Mouse (Mus musculus) adrenal gland, adult (tissue): Measurements from ENCODE around the gene Rims1.

Experiments used
- DNase-seq, 2 experiments: peaks; one replicate each; pipeline ENCODE4 v3.0.0; 2022 to 2023; ENCODE audit warnings: low spot score in 1 of 2; ENCODE audit not compliant: inconsistent age in 2 of 2

The Rims1 gene

DNA sequence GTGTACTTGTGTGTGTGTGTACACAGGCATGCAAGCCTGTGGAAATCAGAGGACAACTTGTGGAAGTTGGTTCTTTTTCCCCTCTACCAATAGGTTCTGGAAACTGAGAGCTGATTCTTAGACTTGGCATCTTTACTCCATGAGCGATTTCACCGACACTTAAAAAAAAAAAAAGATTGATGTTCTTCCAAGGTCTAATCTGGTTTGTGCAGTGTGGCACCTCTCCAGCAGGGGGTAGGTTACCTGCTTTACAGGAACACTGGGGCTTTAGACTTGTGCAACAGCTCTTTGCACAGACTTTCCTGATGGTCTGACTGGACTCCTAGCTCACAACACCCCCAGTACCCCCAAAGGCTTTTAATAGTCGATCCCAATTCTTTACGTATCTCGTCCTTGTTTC is 428.1 kb downstream of the Rims1 start:
- no peak for DNase-seq

DNA sequence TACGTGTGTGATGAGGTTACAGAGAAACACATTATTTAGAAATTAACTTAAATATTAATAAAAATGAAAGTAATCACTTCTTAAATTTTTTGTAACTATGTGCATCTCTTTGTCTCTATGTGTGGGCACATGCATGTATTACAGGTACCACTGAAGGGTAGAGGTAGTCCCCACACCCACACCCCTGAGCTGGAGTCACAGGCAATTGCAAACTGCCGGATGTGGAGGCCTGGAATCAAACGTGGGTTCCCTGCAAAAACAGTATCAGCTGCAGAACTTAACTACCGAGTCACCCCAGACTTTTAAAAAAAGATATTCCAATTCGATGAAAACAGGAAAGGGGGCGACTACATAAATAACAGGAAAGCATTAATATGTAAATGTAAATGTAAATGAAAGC is 428.7 kb downstream of the Rims1 start:
- DNase-seq = no peak

GRCm38 (mm10) chr1:22356209-22356608 is 449.6 kb downstream of the Rims1 start:
- DNase-seq = no peak

- DNase-seq = no peak
Observed at GRCm38 (mm10) chr1:22353687-22354086, 452.1 kb downstream of the Rims1 start.

- no peak for DNase-seq
Observed at GRCm38 (mm10) chr1:22338914-22339313, 466.9 kb downstream of the Rims1 start.

DNA sequence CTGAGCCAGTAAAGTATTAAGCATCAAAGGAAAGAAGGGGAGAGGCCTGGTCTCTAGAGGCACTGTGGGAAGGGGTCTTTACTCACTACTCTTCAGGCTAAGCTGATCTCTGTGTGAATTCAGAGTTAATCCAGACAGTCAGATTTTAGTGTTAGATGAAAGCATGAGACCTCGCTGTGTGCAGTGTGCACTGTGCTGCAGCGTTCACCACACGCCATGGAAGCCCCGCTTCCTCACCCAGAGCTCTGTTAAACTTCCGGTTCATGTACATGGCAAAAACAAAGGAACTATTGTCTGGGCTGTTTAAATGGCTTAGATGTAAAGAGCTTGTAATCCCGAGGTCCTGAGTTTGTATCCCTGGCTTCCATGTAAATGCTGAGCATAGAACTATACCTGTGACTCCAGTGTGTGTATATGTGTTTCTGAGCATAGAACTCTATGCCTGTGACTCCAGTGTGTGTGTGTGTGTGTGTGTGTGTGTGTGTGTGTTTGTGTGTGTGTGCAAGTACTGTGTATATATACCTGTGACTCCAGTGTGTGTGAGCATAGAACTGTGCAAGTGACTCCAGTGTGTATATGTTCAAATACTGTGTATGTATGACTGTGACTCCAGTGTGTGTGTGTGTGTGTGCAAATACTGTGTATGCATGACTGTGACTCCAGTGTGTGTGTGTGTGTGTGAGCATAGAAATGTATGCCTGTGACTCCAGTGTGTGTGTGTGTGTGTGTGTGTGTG is 484.7 kb downstream of the Rims1 start:
- DNase-seq = no peak

DNA sequence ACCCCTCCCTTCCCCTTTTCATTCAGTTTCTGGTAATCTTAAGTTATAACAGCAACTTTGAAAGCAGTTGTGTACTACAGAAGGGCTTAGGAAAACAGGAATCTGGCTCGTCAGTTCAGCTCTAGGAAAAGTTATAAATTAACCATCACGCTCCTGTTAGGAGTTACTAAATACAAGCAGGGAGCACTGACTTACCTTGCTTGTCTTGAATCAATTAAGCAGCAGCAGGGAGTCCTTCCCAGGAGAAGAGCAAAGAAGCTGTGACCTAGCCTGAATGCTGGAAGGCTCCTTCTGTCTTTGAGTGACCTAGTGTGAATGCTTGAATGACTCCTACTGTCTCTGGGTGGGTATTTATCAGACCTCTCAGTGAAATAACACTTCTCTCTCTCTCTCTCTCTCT is 490.3 kb downstream of the Rims1 start:
- no peak for DNase-seq

DNA sequence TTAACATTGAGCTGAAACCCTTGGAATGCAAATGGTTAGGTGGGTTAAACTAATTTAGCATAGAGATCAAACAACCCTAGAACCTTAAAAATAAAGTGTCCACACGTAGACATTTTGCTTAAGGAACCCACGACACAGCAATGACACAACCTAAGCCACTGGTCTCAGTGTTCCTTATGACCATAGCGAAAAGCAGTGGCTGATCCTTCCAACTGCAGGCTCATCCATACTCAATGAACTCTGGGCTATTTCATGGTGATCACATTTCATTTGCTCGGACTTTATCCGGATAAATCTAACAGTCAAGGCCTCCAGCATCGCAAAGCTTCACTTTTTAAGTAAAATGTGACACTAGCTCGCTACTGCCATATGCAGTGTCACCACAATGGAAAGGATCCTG is 494.3 kb downstream of the Rims1 start:
- DNase-seq = no peak

DNA sequence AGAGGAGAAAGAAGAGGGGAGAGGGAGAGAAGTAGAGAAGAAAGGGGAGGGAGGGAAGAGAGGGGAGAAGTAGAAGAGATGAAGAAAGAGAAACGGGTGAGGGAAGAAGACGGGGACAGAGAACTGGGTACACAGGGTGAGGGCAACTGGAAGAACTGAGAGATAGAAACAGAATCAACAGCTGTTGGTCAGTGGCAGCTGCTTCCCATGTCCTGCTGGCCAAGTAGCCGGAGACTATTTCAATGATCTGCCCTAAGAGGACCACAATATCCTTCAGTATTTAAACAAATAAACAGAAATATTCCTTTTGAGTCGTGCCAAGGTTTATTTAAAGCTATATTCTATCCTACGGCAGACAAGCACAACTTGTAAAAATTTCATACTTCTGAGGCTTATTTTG is 499.3 kb downstream of the Rims1 start:
- DNase-seq = no peak

- no peak for DNase-seq
Observed at GRCm38 (mm10) chr1:22305932-22306331, 499.9 kb downstream of the Rims1 start.

GRCm38 (mm10) chr1:22293953-22294352 is 511.8 kb downstream of the Rims1 start:
- DNase-seq = no peak

DNA sequence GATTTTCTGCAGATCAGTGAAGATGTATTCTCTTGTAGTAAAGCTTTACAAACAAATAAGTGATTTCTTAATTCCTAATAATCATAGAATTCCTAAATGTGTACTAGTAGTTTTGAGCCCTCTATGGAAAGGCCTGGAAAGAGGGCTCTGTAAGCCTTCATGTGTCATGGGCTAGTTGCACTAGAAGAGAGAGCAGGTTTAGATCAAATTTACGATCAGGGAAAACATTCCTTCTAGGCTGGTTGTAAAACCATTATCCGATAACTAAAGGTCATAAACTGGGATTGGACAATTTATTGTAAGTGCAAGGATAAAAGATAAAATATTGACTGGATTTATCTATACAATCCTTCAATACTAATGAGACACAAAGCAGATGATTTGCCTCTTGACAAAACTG is 512.5 kb downstream of the Rims1 start:
- no peak for DNase-seq

GRCm38 (mm10) chr1:22286807-22287206 is 519.0 kb downstream of the Rims1 start:
- no peak for DNase-seq

GRCm38 (mm10) chr1:22279954-22280353 is 525.8 kb downstream of the Rims1 start:
- DNase-seq = no peak

DNA sequence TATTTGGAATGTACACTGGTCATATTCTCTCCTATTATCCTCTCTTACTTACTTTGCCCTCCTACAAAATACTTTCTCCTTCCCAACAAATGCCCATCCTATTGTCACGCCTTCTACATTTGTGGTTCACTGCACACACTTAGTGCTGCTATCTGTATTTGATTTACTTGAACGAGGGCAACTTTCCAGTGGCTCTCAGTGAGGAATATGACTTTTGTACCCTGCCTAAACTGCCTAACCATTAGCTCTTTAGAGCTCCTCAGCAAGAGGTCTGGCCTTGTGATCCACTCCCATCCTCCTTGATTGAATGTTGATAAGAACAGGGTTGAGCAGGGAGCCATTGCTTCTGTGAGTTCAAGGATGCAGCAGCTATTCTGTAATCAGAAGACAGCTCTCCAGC is 531.7 kb downstream of the Rims1 start:
- DNase-seq = no peak

- DNase-seq = no peak
Observed at GRCm38 (mm10) chr1:22270131-22270530, 535.7 kb downstream of the Rims1 start.

- peak; percentile 48 to 86 for DNase-seq
Observed at GRCm38 (mm10) chr1:22268581-22269359, 537.0 kb downstream of the Rims1 start.

GRCm38 (mm10) chr1:22266491-22266890 is 539.3 kb downstream of the Rims1 start:
- DNase-seq = no peak

DNA sequence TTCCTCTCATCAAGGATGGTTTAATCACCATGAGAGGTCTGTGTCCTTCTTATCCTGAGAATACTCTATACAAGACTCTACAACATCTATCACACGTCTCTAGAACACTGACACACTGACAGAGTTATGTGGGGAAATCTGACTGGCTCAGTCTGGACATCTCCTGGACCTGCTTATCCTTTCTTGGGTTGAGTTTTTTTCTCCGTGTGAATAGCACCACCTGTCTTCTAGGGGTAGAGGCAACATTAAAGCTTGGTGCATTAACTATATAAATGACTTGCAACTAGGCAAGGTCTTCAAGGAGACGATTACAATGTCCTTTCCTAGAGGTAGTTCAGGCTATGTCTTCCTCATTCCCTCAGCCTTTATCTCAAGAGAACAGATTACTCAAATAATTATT is 540.3 kb downstream of the Rims1 start:
- DNase-seq = no peak

GRCm38 (mm10) chr1:22262169-22262950 is 543.4 kb downstream of the Rims1 start:
- DNase-seq = no peak

- DNase-seq = no peak
Observed at GRCm38 (mm10) chr1:22261702-22262101, 544.1 kb downstream of the Rims1 start.

- DNase-seq = no peak
Observed at GRCm38 (mm10) chr1:22260291-22260690, 545.5 kb downstream of the Rims1 start.
